Comparison of ENCODE assay signal across 9 mouse cellular contexts in the genomic region with DNA sequence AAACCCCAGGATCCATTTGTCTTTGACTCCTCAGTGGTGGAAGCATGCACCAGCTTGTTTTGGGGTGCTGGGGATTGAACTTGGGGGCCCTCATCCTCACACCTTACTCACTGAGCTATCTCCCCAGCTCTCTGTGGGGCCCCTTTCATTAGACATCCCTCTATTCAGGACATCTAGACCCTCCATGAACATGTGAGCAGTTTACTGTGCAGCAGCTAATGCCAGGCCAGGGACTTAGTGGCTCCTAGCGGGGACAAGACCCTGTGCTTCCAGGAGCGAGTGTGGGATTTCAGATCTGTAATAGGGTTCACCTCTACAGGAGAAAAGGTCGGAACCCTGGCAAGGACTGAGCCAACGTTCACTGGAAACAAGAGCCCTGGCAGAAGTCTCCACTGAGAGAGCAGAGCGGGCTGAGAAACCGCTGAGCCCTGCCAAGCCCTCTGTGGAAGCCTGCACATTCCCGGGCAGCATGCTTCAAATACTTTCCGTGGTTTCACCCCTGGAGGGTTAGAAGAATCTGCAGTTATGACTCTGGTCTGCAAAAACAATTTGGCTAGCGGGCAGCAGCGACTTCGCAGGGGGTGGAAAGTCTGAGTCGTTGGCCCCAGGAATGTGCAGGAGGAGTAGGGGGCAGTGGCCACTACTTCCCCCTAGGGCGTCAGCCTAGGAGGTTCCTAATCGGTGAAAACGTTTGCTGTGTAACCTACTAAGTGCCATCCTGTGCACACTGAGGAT.
DNase-seq lines count a peak whose midpoint lies in the region; ATAC-seq lines count a peak whose summit lies in the region.
"Had no signal": no experiment of that assay in that cellular context is flagged by ENCODE, and none has a peak within 500 bp of the region (broad histone marks: within the 10 kb centered on the region; RNA-seq: fewer than 3 reads in every experiment).

No protein-coding gene starts in this region.

- peak overlapping the region; percentile 33; the same call in 1 of the 2 replicates for H3K9ac ChIP-seq in stomach, embryonic 16.5 days (ENCODE audit: low read length)
- H3K9ac ChIP-seq: liver, embryonic 15.5 days had no signal

- peak overlapping the region; percentile 67 for H3K27ac ChIP-seq in stomach, embryonic 16.5 days (ENCODE audit: low read length)
- H3K27ac ChIP-seq: liver, embryonic 15.5 days had no signal

- H3K27me3 ChIP-seq in stomach, embryonic 16.5 days (ENCODE audit: control insufficient read depth, insufficient read depth, low read length) = no peaks in the 10 kb centered on the region
- H3K27me3 ChIP-seq: liver, embryonic 15.5 days had no signal

- ATAC-seq in stomach, embryonic 16.5 days (ENCODE audit: insufficient read depth, low FRiP score) = peak; percentile 52; the same call in 1 of the 2 replicates

- no peaks in the 10 kb centered on the region for H3K36me3 ChIP-seq in stomach, embryonic 16.5 days (ENCODE audit: control insufficient read depth, insufficient read depth, low read length)
- H3K36me3 ChIP-seq: liver, embryonic 15.5 days had no signal

- WGBS in stomach, embryonic 16.5 days = 29% methylated on average over 15 of the region's 15 CpGs

- H3K4me1 ChIP-seq in stomach, embryonic 16.5 days (ENCODE audit: control insufficient read depth, insufficient read depth, low read length) = peaks cover 5% of the 10 kb centered on the region
- H3K4me1 ChIP-seq: liver, embryonic 15.5 days had no signal

- no peak overlapping the region for H3K4me2 ChIP-seq in stomach, embryonic 16.5 days (ENCODE audit: low read depth, low read length)
- H3K4me2 ChIP-seq: liver, embryonic 15.5 days had no signal

- peak; percentile 70 for DNase-seq in urinary bladder, postnatal 14 days (ENCODE audit: low spot score)
- DNase-seq in urinary bladder, adult 2 months (ENCODE audit: low spot score) = no peak
- peak; percentile 80 to 85 for DNase-seq in heart, adult 9 months (ENCODE audit: low spot score in 2 of 2)
- peak; percentile 77 to 90 for DNase-seq in kidney, postnatal 36 days
- no peak for DNase-seq in frontal cortex, postnatal 25 days (ENCODE audit: low spot score in 2 of 2)
- no peak for DNase-seq in thymus, postnatal 4 days
- DNase-seq in layer of hippocampus, adult 8-10 months (ENCODE audit: low spot score in 2 of 2) = no peak

- H3K9me3 ChIP-seq in stomach, embryonic 16.5 days (replicated peaks; ENCODE audit: control insufficient read depth, low read length) = no peaks in the 10 kb centered on the region
- H3K9me3 ChIP-seq: liver, embryonic 15.5 days had no signal

- no peak overlapping the region for H3K4me3 ChIP-seq in stomach, embryonic 16.5 days (replicated peaks; ENCODE audit: low read length)
- H3K4me3 ChIP-seq: liver, embryonic 15.5 days had no signal

Comparison
In these comparisons a context has a peak if more than half of its experiments do, and no peak if none do; other contexts are left out.
1. DNase-seq: peak in urinary bladder, postnatal 14 days (single experiment), heart, adult 9 months (2 of 2) and kidney, postnatal 36 days (2 of 2); none in urinary bladder, adult 2 months (single experiment), frontal cortex, postnatal 25 days (0 of 2), thymus, postnatal 4 days (single experiment) and layer of hippocampus, adult 8-10 months (0 of 2).